Mouse (Mus musculus) C2C12 (cell line): Measurements from ENCODE around the gene Prdm11. TPM values are rescaled to one million over a fixed set of nuclear protein-coding genes. Genes with fewer than 3 reads are reported as not detected.

Experiments used
- H3K27me3 ChIP-seq: one replicate; pipeline ENCODE4 v1.6.1; 2011; ENCODE audit not compliant: control insufficient read depth, insufficient read depth, insufficient read length
- H3K36me3 ChIP-seq: one replicate; pipeline ENCODE4 v1.6.1; 2011; ENCODE audit not compliant: control insufficient read depth, insufficient read depth
- H3K4me3 ChIP-seq: one replicate; pipeline ENCODE4 v1.5.1; 2011; ENCODE audit warnings: mild to moderate bottlenecking, control low read depth; ENCODE audit not compliant: poor library complexity, insufficient read depth, severe bottlenecking
- H3K79me2 ChIP-seq: one replicate; pipeline ENCODE4 v1.6.1; 2011; ENCODE audit not compliant: control insufficient read depth, insufficient read depth
- H3K79me3 ChIP-seq: one replicate; pipeline ENCODE4 v1.6.1; 2011; ENCODE audit warnings: low read depth, control low read depth
- H3ac ChIP-seq: one replicate; pipeline ENCODE3; 2011; ENCODE audit warnings: low read depth; ENCODE audit not compliant: control insufficient read depth, insufficient read length
- CEBPB ChIP-seq: IDR thresholded peaks from one replicate; pipeline ENCODE4 v1.6.1; 2011; ENCODE audit warnings: low read depth, mild to moderate bottlenecking, control low read depth, moderate library complexity
- CTCF ChIP-seq: IDR thresholded peaks from one replicate; pipeline ENCODE4 v1.5.1; 2011; ENCODE audit not compliant: control insufficient read depth, insufficient read depth, insufficient read length
- FOSL1 ChIP-seq: IDR thresholded peaks from one replicate; pipeline ENCODE4 v1.8.0; 2011; ENCODE audit warnings: mild to moderate bottlenecking, low read length; ENCODE audit not compliant: poor library complexity, insufficient read depth, severe bottlenecking
- MAX ChIP-seq: IDR thresholded peaks from one replicate; pipeline ENCODE4 v1.6.1; 2011; ENCODE audit warnings: mild to moderate bottlenecking, control low read depth
- MYOD1 ChIP-seq: IDR thresholded peaks from one replicate; pipeline ENCODE4 v1.6.1; 2011; ENCODE audit warnings: low read depth; ENCODE audit not compliant: control insufficient read depth, insufficient read length
- MYOG ChIP-seq: IDR thresholded peaks from one replicate; pipeline ENCODE4 v1.6.1; 2011; ENCODE audit not compliant: control insufficient read depth, insufficient read length; ENCODE audit errors: extremely low read depth
- USF1 ChIP-seq: IDR thresholded peaks from one replicate; pipeline ENCODE4 v1.6.1; 2011; ENCODE audit warnings: low read depth, mild to moderate bottlenecking, control low read depth, moderate library complexity
- polyA plus RNA-seq: library from polyadenylated mRNA; unstranded; fragments of >200 nt; fragmentation: generic; extraction: Trizol; gene quantifications from one replicate; pipeline ENCODE4 v1.2.1, GENCODE M21; 2012; ENCODE audit warnings: missing spikeins

Prdm11 gene
- polyA plus RNA-seq, 1 experiment: 2.7 TPM

DNA sequence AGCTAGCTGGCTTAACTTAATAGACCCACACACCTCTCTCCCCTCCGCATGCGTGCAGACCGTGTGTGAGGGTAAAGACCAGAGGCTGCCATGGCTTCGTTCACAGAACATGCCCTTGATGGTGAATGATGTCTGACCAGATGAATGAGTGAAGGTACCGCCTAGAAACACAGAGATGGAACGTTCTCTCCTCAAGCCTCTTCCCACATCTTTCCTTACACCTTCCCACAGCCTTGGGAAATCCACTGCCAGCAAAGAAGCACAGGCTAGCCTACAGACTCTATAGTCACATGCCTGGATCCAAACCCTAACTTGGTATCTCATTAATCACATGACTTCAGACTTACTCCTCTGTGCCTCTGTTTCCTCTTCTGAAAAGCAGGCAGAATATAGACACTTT, 112.6 kb downstream of the Prdm11 start:
- Histone ChIP-seq H3K36me3 (peaks cover 54% of the 10 kb centered on the region), H3K27me3 (no peaks in the 10 kb centered on the region), H3K79me2 (peaks cover 81% of the 10 kb centered on the region), H3K4me3 (no peak overlapping the region), H3K79me3 (peaks cover 28% of the 10 kb centered on the region), H3ac (no peak overlapping the region)
- TF ChIP-seq MYOG (no peak), USF1 (no peak), FOSL1 (no peak), MYOD1 (no peak), CTCF (no peak), CEBPB (no peak), MAX (no peak)

GRCm38 (mm10) chr2:92931061-92931460, 114.9 kb downstream of the Prdm11 start:
- Histone ChIP-seq H3K4me3 (no peak overlapping the region), H3K79me2 (peaks cover 92% of the 10 kb centered on the region), H3K79me3 (peaks cover 35% of the 10 kb centered on the region), H3ac (no peak overlapping the region), H3K27me3 (no peaks in the 10 kb centered on the region), H3K36me3 (peaks cover 74% of the 10 kb centered on the region)
- TF ChIP-seq MYOD1: peak; percentile 10
- TF ChIP-seq CEBPB: no peak

DNA sequence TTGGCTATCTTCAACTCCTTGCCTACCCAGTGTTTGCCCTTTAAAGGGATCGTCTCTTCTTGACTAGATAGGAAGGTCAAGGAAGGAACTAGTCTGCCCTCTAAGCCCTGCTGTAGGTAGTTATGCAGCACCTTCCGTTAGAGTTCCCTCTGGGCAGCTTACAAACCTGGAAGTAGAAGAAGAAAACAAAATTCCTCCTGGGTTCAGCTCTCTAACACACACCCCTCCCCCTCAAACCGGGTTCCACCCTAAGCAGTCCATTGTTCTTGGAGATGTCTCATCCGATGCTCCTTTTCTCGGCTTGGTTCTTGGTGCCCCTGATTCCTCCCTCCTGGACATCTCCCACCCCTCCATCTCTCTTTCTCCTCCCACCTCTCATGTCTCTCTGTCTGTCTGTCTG, 116.3 kb downstream of the Prdm11 start:
- no peak for TF ChIP-seq CEBPB
- TF ChIP-seq MYOG: no peak
- no peak for TF ChIP-seq MAX
- no peak for TF ChIP-seq CTCF
- no peak for TF ChIP-seq MYOD1
- peaks cover 28% of the 10 kb centered on the region for H3K79me3 ChIP-seq
- no peak overlapping the region for H3ac ChIP-seq

DNA sequence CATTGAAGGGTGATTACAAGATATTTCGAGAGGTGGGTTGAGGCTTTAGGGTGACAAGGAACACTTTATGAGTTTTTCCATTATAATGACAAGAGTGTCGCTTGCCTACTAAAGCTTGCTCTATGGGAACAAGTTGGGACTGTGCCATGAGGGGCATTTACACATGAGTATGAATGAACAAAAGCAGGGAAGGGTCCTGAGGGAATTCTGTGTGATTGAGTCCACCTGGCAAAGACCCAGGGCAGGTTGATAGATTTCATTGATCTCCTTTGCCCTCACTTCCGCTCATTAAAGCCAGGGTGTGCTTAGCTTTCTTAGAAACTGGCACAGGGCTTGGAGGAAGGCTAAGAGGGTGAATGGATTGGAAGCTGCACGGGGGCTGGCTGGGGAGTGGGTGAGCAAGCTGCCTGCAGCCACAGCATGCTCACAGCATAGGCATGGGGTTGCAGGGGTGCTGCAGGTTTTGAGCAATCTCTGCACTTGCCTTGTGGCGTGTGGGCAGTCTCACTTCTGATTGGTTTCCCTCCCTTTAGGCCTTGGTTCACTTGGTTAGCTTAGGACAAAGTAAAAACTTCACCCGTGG, 121.2 kb downstream of the Prdm11 start:
- Histone ChIP-seq H3ac (no peak overlapping the region), H3K27me3 (no peaks in the 10 kb centered on the region), H3K4me3 (no peak overlapping the region), H3K79me3 (peaks cover 57% of the 10 kb centered on the region), H3K36me3 (peaks cover 87% of the 10 kb centered on the region), H3K79me2 (peaks cover 94% of the 10 kb centered on the region)
- TF ChIP-seq FOSL1 (no peak), MAX (no peak)

More for the DNA sequence above, 116.3 kb downstream of the Prdm11 start:
- peaks cover 92% of the 10 kb centered on the region for H3K79me2 ChIP-seq
- no peak overlapping the region for H3K4me3 ChIP-seq
- no peaks in the 10 kb centered on the region for H3K27me3 ChIP-seq
- peaks cover 78% of the 10 kb centered on the region for H3K36me3 ChIP-seq

GRCm38 (mm10) chr2:92920709-92921108, 125.3 kb downstream of the Prdm11 start:
- Histone ChIP-seq H3K79me2 (peaks cover 100% of the 10 kb centered on the region), H3K36me3 (peaks cover 76% of the 10 kb centered on the region), H3K27me3 (no peaks in the 10 kb centered on the region), H3K79me3 (peaks cover 85% of the 10 kb centered on the region), H3K4me3 (no peak overlapping the region), H3ac (no peak overlapping the region)
- TF ChIP-seq MAX (no peak), FOSL1 (no peak), CEBPB (no peak), USF1 (no peak), MYOD1 (no peak), CTCF (no peak), MYOG (no peak)

DNA sequence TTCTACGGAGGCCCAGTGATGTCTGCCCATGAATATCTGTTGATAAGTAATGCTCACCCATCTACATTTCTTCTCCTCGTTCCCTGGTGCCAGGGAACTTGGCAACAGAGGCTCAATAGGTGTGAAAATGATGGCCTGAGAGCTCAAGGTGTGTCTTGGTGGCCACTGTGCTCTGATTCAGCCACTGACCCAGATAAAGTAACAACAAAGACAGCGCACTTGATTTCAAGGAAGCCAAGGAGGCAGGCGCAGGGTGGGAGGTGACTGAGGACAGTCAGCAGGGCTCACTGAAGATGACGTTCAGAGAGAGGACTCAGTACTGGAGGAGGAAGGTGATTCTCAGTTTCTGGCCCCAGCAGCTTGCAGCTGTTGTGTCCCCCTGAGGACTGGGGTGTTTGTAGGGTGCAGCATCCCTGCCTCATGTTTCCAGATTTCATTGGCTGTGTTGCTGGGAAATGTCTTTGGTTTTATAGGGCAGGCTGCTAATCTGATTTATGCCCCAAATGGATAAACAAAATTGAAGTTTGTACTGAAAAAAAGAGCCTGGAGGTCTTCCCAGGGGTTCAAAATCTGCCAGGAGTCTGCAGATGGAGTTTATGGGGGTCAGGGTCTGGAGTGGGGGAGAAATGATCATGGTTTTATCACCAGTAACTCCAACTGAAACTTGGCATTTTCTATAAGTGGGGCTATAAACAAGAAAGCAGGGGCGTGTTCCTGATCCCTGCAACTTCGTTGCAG, 128.4 kb downstream of the Prdm11 start:
- peaks cover 47% of the 10 kb centered on the region for H3K36me3 ChIP-seq
- no peak overlapping the region for H3K4me3 ChIP-seq
- peaks cover 82% of the 10 kb centered on the region for H3K79me2 ChIP-seq
- no peaks in the 10 kb centered on the region for H3K27me3 ChIP-seq
- H3ac ChIP-seq: no peak overlapping the region
- H3K79me3 ChIP-seq: peaks cover 69% of the 10 kb centered on the region
- TF ChIP-seq MAX (no peak), CTCF (no peak)
